7 mouse cellular contexts compared by ENCODE assay signal in genomic region chr14:73325456-73326381, GRCm38 (mm10). TPM values are rescaled to one million over a fixed set of nuclear protein-coding genes. Genes with fewer than 3 reads are reported as not detected.
DNase-seq lines count a peak whose midpoint lies in the region; ATAC-seq and TF ChIP-seq lines count a peak whose summit lies in the region.

TSS of gene Rb1 (minus strand) at chr14:73325822.

- TF ChIP-seq POLR2A in heart, adult 2 months (IDR thresholded peaks at IDR 0.05; ENCODE audit: insufficient read depth, low read depth, low read length) = peak; percentile 66
- TF ChIP-seq POLR2A in limb, embryonic 14.5 days (IDR thresholded peaks at IDR 0.05; ENCODE audit: borderline replicate concordance, extremely low read depth, insufficient read depth, insufficient read length) = no peak
- peak; percentile 27; the same call in 1 of the 2 replicates for TF ChIP-seq POLR2A in spleen, adult 2 months (IDR thresholded peaks at IDR 0.05; ENCODE audit: low read depth, low read length)

- TF ChIP-seq CTCF in heart, adult 2 months (IDR thresholded peaks at IDR 0.05) = no peak
- TF ChIP-seq CTCF in spleen, adult 2 months (IDR thresholded peaks at IDR 0.05; ENCODE audit: extremely low read depth, insufficient read depth, insufficient read length, insufficient replicate concordance) = no peak

- peak within 1 kb of the TSS; percentile 93 for H3K4me3 ChIP-seq in embryonic facial prominence, embryonic 12.5 days
- peak within 1 kb of the TSS; percentile 86 for H3K4me3 ChIP-seq in heart, adult 2 months
- peak within 1 kb of the TSS; percentile 89 for H3K4me3 ChIP-seq in limb, embryonic 14.5 days (replicated peaks; ENCODE audit: low read length)
- peak within 1 kb of the TSS; percentile 94 for H3K4me3 ChIP-seq in midbrain, embryonic 16.5 days (ENCODE audit: low read depth, low read length)
- peak within 1 kb of the TSS; percentile 74 for H3K4me3 ChIP-seq in spleen, adult 2 months (ENCODE audit: extremely low read depth, insufficient read depth, insufficient read length)

- H3K9me3 ChIP-seq in embryonic facial prominence, embryonic 12.5 days = no peaks in the 10 kb centered on the region
- H3K9me3 ChIP-seq in limb, embryonic 14.5 days (ENCODE audit: control insufficient read depth, low read length) = no peaks in the 10 kb centered on the region
- no peaks in the 10 kb centered on the region for H3K9me3 ChIP-seq in midbrain, embryonic 16.5 days (replicated peaks; ENCODE audit: control insufficient read depth, low read length, poor library complexity, severe bottlenecking)

- H3K27me3 ChIP-seq in embryonic facial prominence, embryonic 12.5 days = no peaks in the 10 kb centered on the region
- no peaks in the 10 kb centered on the region for H3K27me3 ChIP-seq in heart, adult 2 months (ENCODE audit: control insufficient read depth, insufficient read depth, low read length)
- no peaks in the 10 kb centered on the region for H3K27me3 ChIP-seq in limb, embryonic 14.5 days (ENCODE audit: control insufficient read depth, insufficient read depth, low read length)
- no peaks in the 10 kb centered on the region for H3K27me3 ChIP-seq in midbrain, embryonic 16.5 days (ENCODE audit: control insufficient read depth, insufficient read depth, low read depth, low read length)
- no peaks in the 10 kb centered on the region for H3K27me3 ChIP-seq in spleen, adult 2 months (ENCODE audit: control insufficient read depth, insufficient read depth, low read length)

- TF ChIP-seq EP300 in heart, adult 2 months (IDR thresholded peaks at IDR 0.05; ENCODE audit: insufficient read depth, low read depth, low read length) = 0 out of 2 replicates have a peak, but pooled peaks have one; percentile 22

- peak within 1 kb of the TSS; percentile 89 for H3K4me2 ChIP-seq in embryonic facial prominence, embryonic 12.5 days (replicated peaks)
- H3K4me2 ChIP-seq in limb, embryonic 14.5 days (replicated peaks; ENCODE audit: low read depth, low read length, severe bottlenecking) = peak within 1 kb of the TSS; percentile 95
- peak within 1 kb of the TSS; percentile 83 for H3K4me2 ChIP-seq in midbrain, embryonic 16.5 days (ENCODE audit: low read length)

- peak within 1 kb of the TSS; percentile 85 for H3K9ac ChIP-seq in embryonic facial prominence, embryonic 12.5 days
- peak within 1 kb of the TSS; percentile 99 for H3K9ac ChIP-seq in heart, adult 2 months (ENCODE audit: low read depth, low read length)
- H3K9ac ChIP-seq in limb, embryonic 14.5 days (ENCODE audit: low read depth, low read length, severe bottlenecking) = peak within 1 kb of the TSS; percentile 80
- H3K9ac ChIP-seq in midbrain, embryonic 16.5 days (ENCODE audit: low read depth, low read length) = peak within 1 kb of the TSS; percentile 93

- peak within 1 kb of the TSS; percentile 92 for H3K27ac ChIP-seq in embryonic facial prominence, embryonic 12.5 days
- H3K27ac ChIP-seq in heart, adult 2 months = peak within 1 kb of the TSS; percentile 87
- H3K27ac ChIP-seq in limb, embryonic 14.5 days (replicated peaks; ENCODE audit: low read depth, low read length) = peak within 1 kb of the TSS; percentile 82
- peak within 1 kb of the TSS; percentile 93 for H3K27ac ChIP-seq in midbrain, embryonic 16.5 days (ENCODE audit: low read length)
- peak within 1 kb of the TSS; percentile 88 for H3K27ac ChIP-seq in spleen, adult 2 months (ENCODE audit: insufficient read depth, low read length)

- peak; percentile 83 for ATAC-seq in embryonic facial prominence, embryonic 12.5 days (ENCODE audit: insufficient number of reproducible peaks, insufficient read depth, low FRiP score, low TSS enrichment)
- ATAC-seq in limb, embryonic 14.5 days (ENCODE audit: low FRiP score, low read depth) = peak; percentile 86
- peak; percentile 87 for ATAC-seq in midbrain, embryonic 16.5 days

- peak; percentile 84 for DNase-seq in adrenal gland, postnatal 25 days
- DNase-seq in heart, adult 2 months = peak; percentile 93 to 94
- DNase-seq in kidney, adult 8-10 months = peak; percentile 81
- DNase-seq in limb, embryonic 14.5 days (ENCODE audit: low spot score) = peak; percentile 68
- peak in 1 of 2 experiments; percentile 79 for DNase-seq in spleen, adult 2 months (ENCODE audit: low read depth in 1 of 2, low spot score in 2 of 2)

- intact Hi-C loops in heart, adult 2 months (cut with DNase I) = loop anchor here (1.0 to 5.0 kb wide), 4 partner anchors 60 to 187 kb away; partner anchors contain the start of genes Itm2b and Med4

- H3K36me3 ChIP-seq in embryonic facial prominence, embryonic 12.5 days = no peaks in the 10 kb centered on the region
- H3K36me3 ChIP-seq in heart, adult 2 months (ENCODE audit: control insufficient read depth, insufficient read depth, low read length) = peaks cover 6% of the 10 kb centered on the region
- no peaks in the 10 kb centered on the region for H3K36me3 ChIP-seq in limb, embryonic 14.5 days (ENCODE audit: control insufficient read depth, insufficient read depth, low read length)
- 0 out of 2 replicates have a peak, but pooled peaks cover 1% of the 10 kb centered on the region for H3K36me3 ChIP-seq in midbrain, embryonic 16.5 days (ENCODE audit: control insufficient read depth, insufficient read depth, low read length)
- peaks cover 1% of the 10 kb centered on the region; the same call in 1 of the 2 replicates for H3K36me3 ChIP-seq in spleen, adult 2 months (ENCODE audit: control insufficient read depth, insufficient read depth, low read length)

- no peaks in the 10 kb centered on the region for H3K79me2 ChIP-seq in heart, adult 2 months (replicated peaks; ENCODE audit: control insufficient read depth, insufficient read depth, low read length)

- 0 out of 2 replicates have a peak, but pooled peaks cover 4% of the 10 kb centered on the region for H3K4me1 ChIP-seq in embryonic facial prominence, embryonic 12.5 days
- peaks cover 5% of the 10 kb centered on the region for H3K4me1 ChIP-seq in heart, adult 2 months (ENCODE audit: control insufficient read depth, insufficient read depth, low read length)
- H3K4me1 ChIP-seq in limb, embryonic 14.5 days (ENCODE audit: control insufficient read depth, insufficient read depth, low read length) = no peaks in the 10 kb centered on the region
- H3K4me1 ChIP-seq in midbrain, embryonic 16.5 days (ENCODE audit: control insufficient read depth, insufficient read depth, low read length) = peaks cover 19% of the 10 kb centered on the region
- H3K4me1 ChIP-seq in spleen, adult 2 months (ENCODE audit: control insufficient read depth, insufficient read depth, insufficient read length) = no peaks in the 10 kb centered on the region

- under 1% methylated on average over 131 of the region's 135 CpGs for whole genome bisulfite sequencing in embryonic facial prominence, embryonic 12.5 days
- WGBS in heart, adult 2 months = 1% methylated on average over 110 of the region's 135 CpGs
- WGBS in limb, embryonic 14.5 days = 0% methylated on average over 83 of the region's 135 CpGs
- WGBS in midbrain, embryonic 16.5 days = 1% methylated on average over 92 of the region's 135 CpGs
- under 1% methylated on average over 117 of the region's 135 CpGs for WGBS in spleen, adult 2 months

RNA-seq across cellular contexts. Expression of gene Rb1, which starts in this region (rescaled TPM):
- total RNA-seq in adrenal gland, postnatal 25 days (2021) = 19.8 and 21.3 TPM in 2 replicates
- 24.3 and 24.6 TPM in 2 replicates for polyA plus RNA-seq in embryonic facial prominence, embryonic 12.5 days (2016; fragmentation: Nextera tagmentation; extraction: Ambion mirVana)
- total RNA-seq in heart, adult 2 months (2021) = 10 to 100 TPM; 18.2 to 19.2 TPM
- 5.1 and 9.6 TPM in 2 replicates for polyA plus RNA-seq in heart, adult 2 months (2012; rRNA removed)
- polyA plus RNA-seq in limb, embryonic 14.5 days (2012; rRNA removed) = 14.9 and 15.6 TPM in 2 replicates
- 29.6 and 31.0 TPM in 2 replicates for polyA plus RNA-seq in limb, embryonic 14.5 days (2014; fragmentation: Nextera tagmentation; extraction: Ambion mirVana)
- 20.4 and 20.6 TPM in 2 replicates for polyA plus RNA-seq in midbrain, embryonic 16.5 days (2015; fragmentation: Nextera tagmentation; extraction: Ambion mirVana)
- 4.5 and 5.2 TPM in 2 replicates for polyA plus RNA-seq in spleen, adult 2 months (2012; rRNA removed)
